Mouse (Mus musculus) erythroblast, embryonic 14.5 days (primary cell): ENCODE measurements at regions not wholly inside any gene's neighbourhood (a gene's known extent, or its start where the extent isn't known, plus 50 kb on each side); places are given as distances from the start of the nearest gene placed in this dataset.

Experiments
- H3K27me3 ChIP-seq: 2 replicates; pipeline ENCODE4 v1.6.1; 2012; ENCODE audit warnings: inconsistent platforms; ENCODE audit not compliant: control insufficient read depth
- H3K36me3 ChIP-seq: 2 replicates; pipeline ENCODE4 v1.6.1; 2012; ENCODE audit warnings: mild to moderate bottlenecking, inconsistent platforms; ENCODE audit not compliant: control insufficient read depth
- H3K4me1 ChIP-seq: 2 replicates; pipeline ENCODE4 v1.6.1; 2012; ENCODE audit warnings: inconsistent platforms; ENCODE audit not compliant: control insufficient read depth
- H3K4me3 ChIP-seq: replicated peaks from 2 replicates; pipeline ENCODE3; 2012; ENCODE audit warnings: moderate library complexity, mild to moderate bottlenecking, inconsistent platforms
- H3K9me3 ChIP-seq: 2 replicates; pipeline ENCODE4 v1.6.1; 2012; ENCODE audit warnings: low read length, inconsistent platforms, mixed read lengths; ENCODE audit not compliant: control insufficient read depth
- GATA1 ChIP-seq: IDR thresholded peaks from 2 replicates; pipeline ENCODE4 v1.6.1; 2012; ENCODE audit warnings: low read length, inconsistent platforms, mixed read lengths
- TAL1 ChIP-seq: IDR thresholded peaks from 3 replicates; pipeline ENCODE4 v1.6.1; 2012; ENCODE audit warnings: low read length, inconsistent platforms, mixed read lengths

DNA sequence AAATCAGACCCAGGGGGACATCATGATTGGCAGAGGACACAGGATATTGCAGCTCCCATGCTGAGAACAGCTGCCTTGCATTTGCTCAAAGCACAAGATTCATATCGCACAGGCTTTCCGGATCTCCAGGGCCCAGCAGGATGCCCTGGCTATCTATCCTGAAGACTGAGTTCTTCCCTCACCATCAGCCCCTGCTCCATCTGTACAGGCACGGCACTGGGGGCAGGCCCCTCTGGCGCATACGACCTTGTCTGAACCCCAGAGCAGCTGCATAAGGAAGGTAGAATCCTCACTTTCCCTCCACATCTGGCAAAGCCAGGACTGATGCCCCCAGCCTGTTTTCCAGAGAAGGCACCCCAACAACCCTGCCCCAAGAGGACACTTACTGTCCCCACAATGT lies 266.8 kb downstream of the Tns1 start:
- Histone ChIP-seq H3K27me3 (no peaks in the 10 kb centered on the region), H3K4me1 (no peaks in the 10 kb centered on the region), H3K9me3 (no peaks in the 10 kb centered on the region), H3K36me3 (no peaks in the 10 kb centered on the region), H3K4me3 (no peak overlapping the region)
- TF ChIP-seq TAL1 (no peak), GATA1 (no peak)

DNA sequence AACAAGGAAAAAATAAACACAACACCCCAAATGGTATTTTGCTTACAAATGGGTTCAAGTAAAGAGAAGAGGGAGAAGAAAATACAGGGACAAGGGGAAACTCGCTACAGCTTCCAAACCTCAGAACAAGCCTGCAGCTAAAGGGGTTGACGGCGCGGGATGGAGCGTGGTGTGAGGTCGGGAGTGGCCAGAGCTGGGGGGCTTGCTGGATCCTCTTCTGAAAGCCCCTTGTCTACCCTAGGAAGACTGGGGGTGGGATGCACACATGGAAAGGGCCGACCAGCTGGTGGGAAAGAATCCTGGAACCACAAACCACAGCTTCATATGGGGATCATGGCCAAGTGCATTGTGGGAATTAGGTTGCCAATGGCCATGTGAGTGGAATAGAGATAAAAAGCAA lies 267.4 kb downstream of the Tns1 start:
- no peak for TF ChIP-seq GATA1
- no peak for TF ChIP-seq TAL1
- no peaks in the 10 kb centered on the region for H3K36me3 ChIP-seq

DNA sequence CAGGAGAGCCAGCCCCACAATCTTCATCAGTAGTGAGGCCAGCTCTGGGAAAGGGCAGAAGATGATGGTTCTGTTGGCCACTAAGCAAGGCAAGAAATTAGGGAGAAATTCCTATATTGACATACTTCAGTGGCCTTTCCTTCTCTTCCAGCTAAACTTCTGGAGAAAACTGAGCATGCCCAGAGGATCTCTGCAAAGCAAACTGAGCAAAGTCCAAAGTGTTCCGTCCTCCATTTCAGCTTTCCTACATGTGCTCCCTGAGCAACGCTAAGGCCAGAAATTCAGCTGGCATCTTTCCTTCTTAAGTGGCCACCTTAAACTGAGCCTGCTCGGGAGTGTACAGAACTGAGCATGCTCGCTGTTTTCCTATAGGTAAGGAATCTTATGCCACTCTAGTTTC lies 268.9 kb downstream of the Tns1 start:
- H3K36me3 ChIP-seq: no peaks in the 10 kb centered on the region
- H3K9me3 ChIP-seq: no peaks in the 10 kb centered on the region
- TF ChIP-seq GATA1 (no peak), TAL1 (no peak)
- H3K4me1 ChIP-seq: no peaks in the 10 kb centered on the region
- no peaks in the 10 kb centered on the region for H3K27me3 ChIP-seq
- no peak overlapping the region for H3K4me3 ChIP-seq

More for the DNA sequence above, 267.4 kb downstream of the Tns1 start:
- Histone ChIP-seq H3K4me3 (no peak overlapping the region), H3K9me3 (no peaks in the 10 kb centered on the region), H3K4me1 (no peaks in the 10 kb centered on the region), H3K27me3 (no peaks in the 10 kb centered on the region)

DNA sequence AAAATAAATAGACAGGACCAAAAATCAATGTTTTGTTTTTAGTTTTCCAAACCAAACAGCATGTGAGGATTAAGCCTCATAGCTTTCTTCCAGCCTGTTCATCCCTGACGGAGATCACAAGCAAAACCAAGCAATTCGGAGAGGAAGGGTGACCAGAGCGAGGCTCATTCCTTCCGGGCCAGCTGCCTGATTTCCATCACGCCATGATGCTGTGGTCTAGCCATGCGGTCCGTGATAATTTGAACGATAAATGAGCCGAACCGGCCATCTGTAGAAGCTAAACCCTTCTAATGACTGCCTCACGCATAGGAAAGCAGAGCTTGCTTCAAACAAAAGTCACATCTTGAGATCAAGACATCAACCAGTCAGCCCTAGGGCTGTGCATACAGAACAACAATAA lies 270.4 kb downstream of the Tns1 start:
- Histone ChIP-seq H3K4me1 (no peaks in the 10 kb centered on the region), H3K4me3 (no peak overlapping the region), H3K36me3 (no peaks in the 10 kb centered on the region), H3K9me3 (no peaks in the 10 kb centered on the region), H3K27me3 (no peaks in the 10 kb centered on the region)
- TF ChIP-seq TAL1 (no peak), GATA1 (no peak)

DNA sequence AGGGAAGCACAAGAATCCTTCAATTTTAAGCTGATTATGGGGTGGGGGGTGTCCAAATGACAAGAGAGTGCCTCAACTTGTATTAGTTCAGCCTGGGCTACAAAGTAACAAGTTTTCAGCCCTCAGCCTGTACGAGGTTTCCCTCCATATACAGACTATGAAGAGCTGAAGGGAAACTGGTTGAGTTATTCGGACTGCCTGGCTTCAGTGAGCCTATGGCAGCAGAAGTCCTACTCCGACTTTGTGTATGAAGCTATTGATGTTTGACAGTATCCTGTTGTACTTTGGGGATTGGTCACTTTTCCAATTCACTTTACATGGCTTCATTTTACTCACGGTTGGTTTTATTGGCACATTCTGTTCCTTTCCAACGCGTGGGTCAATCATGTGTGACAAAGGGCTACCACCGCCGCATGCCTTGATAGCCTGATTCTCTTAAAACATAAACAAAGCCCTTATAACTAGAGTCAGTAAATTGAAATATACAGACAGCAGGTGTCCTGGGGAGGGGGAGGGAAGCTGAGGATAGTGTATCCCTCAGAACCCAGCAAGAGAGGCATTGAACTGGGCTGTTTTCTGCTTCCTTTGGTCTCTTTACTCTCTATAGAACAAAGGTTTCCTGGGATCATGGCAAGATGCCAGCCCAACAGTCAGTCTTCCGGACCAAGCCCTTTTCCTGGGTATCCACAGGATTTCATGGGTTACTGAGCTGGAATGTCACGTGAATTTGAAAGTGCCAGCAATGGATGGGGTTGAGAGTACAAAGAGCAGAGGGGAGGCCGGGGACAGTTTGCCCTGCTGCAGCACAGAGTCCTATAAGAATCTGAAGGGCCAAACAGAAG lies 273.9 kb downstream of the Tns1 start:
- Histone ChIP-seq H3K9me3 (no peaks in the 10 kb centered on the region), H3K4me3 (no peak overlapping the region), H3K4me1 (no peaks in the 10 kb centered on the region), H3K36me3 (no peaks in the 10 kb centered on the region), H3K27me3 (no peaks in the 10 kb centered on the region)
- TF ChIP-seq GATA1 (no peak), TAL1 (no peak)

DNA sequence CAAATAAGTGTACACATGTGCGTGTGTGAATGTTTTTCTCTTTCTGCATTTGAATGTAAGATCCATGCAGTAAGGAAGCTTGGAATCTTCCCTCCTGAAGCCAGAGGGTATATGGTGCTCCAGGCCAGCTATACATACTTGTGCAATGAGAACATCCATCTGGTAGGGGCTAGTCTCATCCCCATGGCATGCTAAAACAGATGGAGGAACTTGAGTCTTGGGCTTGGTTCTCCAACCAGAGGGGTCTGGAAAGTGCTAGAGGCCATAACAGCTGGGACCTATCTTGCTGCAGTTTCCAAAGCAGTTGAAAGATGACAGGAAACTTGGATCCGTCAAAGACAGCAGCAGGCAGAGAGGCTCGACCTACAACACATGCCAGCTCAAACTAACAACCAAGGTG lies 275.9 kb downstream of the Tns1 start:
- Histone ChIP-seq H3K9me3 (no peaks in the 10 kb centered on the region), H3K4me3 (no peak overlapping the region), H3K4me1 (no peaks in the 10 kb centered on the region), H3K36me3 (no peaks in the 10 kb centered on the region), H3K27me3 (no peaks in the 10 kb centered on the region)
- TF ChIP-seq GATA1 (no peak), TAL1 (no peak)

DNA sequence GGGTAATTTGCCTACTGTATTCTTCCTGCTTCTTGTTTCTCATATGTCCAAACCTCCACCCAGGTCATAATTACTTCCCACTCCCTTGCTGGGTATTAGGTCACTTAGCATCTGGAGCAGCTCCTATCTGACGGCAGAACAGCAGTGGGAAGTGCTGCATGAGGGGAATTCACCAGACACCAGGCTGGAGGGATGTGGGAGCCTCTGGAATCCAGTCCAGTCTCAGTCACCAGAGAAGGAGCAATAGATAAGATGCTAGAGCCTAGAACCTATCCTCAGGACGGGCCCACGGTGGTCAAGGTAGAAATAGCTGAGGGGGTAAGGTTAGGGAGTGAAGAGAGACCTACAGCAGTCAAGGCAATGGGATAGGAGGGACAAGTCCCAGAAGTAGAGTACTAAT lies 277.1 kb downstream of the Tns1 start:
- Histone ChIP-seq H3K4me3 (no peak overlapping the region), H3K9me3 (no peaks in the 10 kb centered on the region), H3K36me3 (no peaks in the 10 kb centered on the region), H3K27me3 (no peaks in the 10 kb centered on the region), H3K4me1 (no peaks in the 10 kb centered on the region)
- TF ChIP-seq GATA1 (no peak), TAL1 (no peak)

DNA sequence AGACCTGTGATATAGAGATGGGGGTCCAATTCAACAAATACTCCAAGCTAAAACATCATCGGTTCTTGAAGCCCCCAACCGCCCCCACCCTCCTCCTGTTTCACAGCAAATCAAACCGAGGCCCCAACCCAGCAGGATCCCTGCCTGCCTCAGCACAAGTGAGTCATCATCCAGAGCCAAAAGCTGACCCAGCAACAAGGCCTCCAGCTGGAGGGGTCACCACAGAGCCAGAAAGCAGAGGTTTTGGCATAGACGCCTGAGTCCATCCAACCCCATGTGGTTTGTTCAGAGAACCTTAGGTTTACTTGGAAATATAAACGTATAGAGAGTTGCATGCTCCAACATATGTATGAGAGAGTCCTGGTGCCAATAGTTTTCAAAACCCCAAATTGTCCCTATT lies 279.1 kb downstream of the Tns1 start:
- H3K36me3 ChIP-seq: no peaks in the 10 kb centered on the region
- no peak overlapping the region for H3K4me3 ChIP-seq
- no peaks in the 10 kb centered on the region for H3K4me1 ChIP-seq
- TF ChIP-seq TAL1 (no peak), GATA1 (no peak)
- H3K27me3 ChIP-seq: no peaks in the 10 kb centered on the region
- H3K9me3 ChIP-seq: no peaks in the 10 kb centered on the region

DNA sequence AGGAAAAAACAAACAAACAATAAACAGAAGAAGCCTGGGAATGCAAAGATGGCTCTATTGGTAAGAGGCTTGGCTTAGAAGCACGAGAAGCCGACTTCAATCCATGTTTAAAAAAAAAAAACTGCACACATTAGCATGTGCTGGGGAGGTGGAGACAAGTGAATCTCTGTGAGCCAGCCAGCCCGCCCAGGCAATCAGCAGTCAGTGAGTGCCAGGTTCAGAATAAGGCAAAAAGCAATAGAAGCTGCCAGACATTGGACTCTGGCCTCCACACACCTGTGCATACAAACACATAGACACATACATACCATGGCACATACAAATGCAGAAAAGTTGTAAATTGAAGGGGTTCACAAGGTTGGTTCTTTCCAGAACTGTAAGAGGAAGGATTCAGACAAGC lies 279.7 kb downstream of the Tns1 start:
- no peaks in the 10 kb centered on the region for H3K9me3 ChIP-seq
- no peak for TF ChIP-seq GATA1
- no peak for TF ChIP-seq TAL1
- no peak overlapping the region for H3K4me3 ChIP-seq
- no peaks in the 10 kb centered on the region for H3K27me3 ChIP-seq
- H3K36me3 ChIP-seq: no peaks in the 10 kb centered on the region
- H3K4me1 ChIP-seq: no peaks in the 10 kb centered on the region

DNA sequence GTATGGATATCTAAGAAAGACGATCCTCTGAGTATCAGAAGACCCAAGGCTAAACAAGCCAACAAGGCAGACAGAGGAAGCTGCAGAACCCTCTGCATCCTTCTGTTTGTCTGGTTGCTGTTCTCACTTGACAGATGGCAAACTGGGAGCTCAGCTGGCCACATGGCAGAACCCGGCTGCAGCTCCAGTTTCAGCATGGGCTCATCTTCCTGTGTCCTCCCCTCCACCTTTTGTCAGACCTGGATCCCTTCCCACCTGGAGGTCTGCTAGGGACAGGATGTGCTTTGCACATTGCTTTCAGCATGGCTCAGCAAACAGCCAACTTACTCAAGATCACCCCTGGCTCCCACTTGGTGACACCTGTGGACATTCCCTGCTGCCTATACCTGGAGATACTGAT lies 284.9 kb downstream of the Tns1 start:
- no peaks in the 10 kb centered on the region for H3K27me3 ChIP-seq
- no peaks in the 10 kb centered on the region for H3K36me3 ChIP-seq
- no peaks in the 10 kb centered on the region for H3K4me1 ChIP-seq
- H3K9me3 ChIP-seq: no peaks in the 10 kb centered on the region
- H3K4me3 ChIP-seq: no peak overlapping the region
- TF ChIP-seq GATA1: no peak
- TF ChIP-seq TAL1: no peak
